Mouse (Mus musculus) kidney, adult 2 months (tissue): ENCODE data around the gene Pecam1.

Source experiments
- CTCF ChIP-seq: fragments of 200-500 bp; conservative IDR thresholded peaks from 2 replicates; pipeline ENCODE4 v1.5.1; 2011; ENCODE audit warnings: low read depth, mild to moderate bottlenecking, control low read depth, low read length, moderate library complexity, mixed read lengths; ENCODE audit not compliant: insufficient read depth, insufficient read length
- POLR2A ChIP-seq: fragments of 200-500 bp; IDR thresholded peaks from one replicate; pipeline ENCODE4 v1.6.1; 2011; ENCODE audit warnings: low read depth, low read length, control low read depth

GRCm38 (mm10) chr11:106669873-106670173, 80.6 kb downstream of the Pecam1 start:
- TF ChIP-seq CTCF (no peak), POLR2A (no peak)
